Mouse (Mus musculus) CD4-positive, CD25-positive, alpha-beta regulatory T cell, adult 4 months (primary cell): ENCODE results near the gene Gjb3. TPM values are rescaled to one million over a fixed set of nuclear protein-coding genes. Genes with fewer than 3 reads are reported as not detected.

Experiments used
- ATAC-seq: one replicate; pipeline ENCODE4 v1.8.0; 2017
- polyA plus RNA-seq, 2 experiments: library from polyadenylated mRNA; unstranded; fragments of 100-300 nt; shearing (Covaris generic); gene quantifications; one replicate each; pipeline ENCODE4 v1.2.1; 2017

Gene Gjb3
- polyA plus RNA-seq, 2 experiments from 2014 or later, result 0.32 TPM; not detected in 1

DNA sequence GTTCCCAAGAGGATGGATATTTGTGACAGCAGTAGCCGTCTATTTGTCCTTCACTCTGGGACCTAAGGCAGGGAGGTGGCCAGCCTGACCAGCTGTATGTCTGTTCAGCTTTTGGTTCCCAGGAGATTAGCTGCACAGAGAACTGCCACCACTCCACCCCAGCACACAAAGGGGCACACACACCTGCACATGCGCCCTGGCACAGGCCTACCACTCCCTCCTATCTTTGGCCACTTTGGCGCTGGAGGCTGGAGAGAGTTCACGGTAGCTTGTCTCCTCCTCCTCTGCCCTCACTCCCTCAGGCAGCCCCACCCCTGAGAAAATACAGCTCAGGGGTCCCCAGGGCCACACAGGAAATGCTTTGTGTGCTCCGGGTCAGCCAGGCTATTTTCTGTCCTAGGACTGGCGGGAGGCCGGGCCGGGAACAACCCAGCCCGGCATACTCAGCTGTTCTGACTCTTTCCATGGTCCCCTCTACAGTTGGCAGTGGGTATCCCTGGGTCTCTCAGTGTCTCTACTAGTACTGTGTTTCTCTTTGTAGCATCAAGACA, 52.1 kb downstream of the Gjb3 start:
- ATAC-seq, result no peak

Other genes with a start within 250 kb of the Gjb3 start
- gene Tmem35b, start 207.2 kb downstream of the Gjb3 start, polyA plus RNA-seq, result 10 to 100 TPM; 26.8 to 29.8 TPM
- gene Dlgap3, start 161.6 kb downstream of the Gjb3 start, polyA plus RNA-seq, result not detected
- gene Smim12, start 87.1 kb downstream of the Gjb3 start, polyA plus RNA-seq, result 10 to 100 TPM; 37.5 to 54.9 TPM
- gene Gja4, start 16.8 kb downstream of the Gjb3 start, polyA plus RNA-seq, result not detected
- gene Gjb4, start 23.2 kb upstream of the Gjb3 start, polyA plus RNA-seq, result not detected
- gene Gjb5, start 27.3 kb upstream of the Gjb3 start, polyA plus RNA-seq, result not detected